Mouse (Mus musculus) activated CD4-positive, CD25-positive, alpha-beta regulatory T cell (primary cell): ENCODE data around the gene Eef1g. TPM values are rescaled to one million over a fixed set of nuclear protein-coding genes. Genes with fewer than 3 reads are reported as not detected.

ENCODE experiments used
- polyA plus RNA-seq, 2 experiments: library from polyadenylated mRNA; unstranded; fragments of 100-300 nt; shearing (Covaris generic); gene quantifications; one replicate each; pipeline ENCODE4 v1.2.1; 2017

Eef1g gene
- polyA plus RNA-seq: 100 to 1,000 TPM; 243 to 311 TPM

GRCm38 (mm10) chr19:8966590-8967372 lies at the start of gene Eef1g:
TSS of gene Eef1g (plus strand) at chr19:8967041.

GRCm38 (mm10) chr19:8920073-8920736 lies 46.6 kb upstream of the Eef1g start, which contains the start of gene B3gat3:
TSS of gene B3gat3 (plus strand) at chr19:8920374.

GRCm38 (mm10) chr19:8929224-8930088 lies 37.4 kb upstream of the Eef1g start, which contains the start of the genes Rom1 and Eml3:
TSS of gene Rom1 (minus strand) at chr19:8929356.
TSS of gene Eml3 (plus strand) at chr19:8929552.

GRCm38 (mm10) chr19:8941515-8942217 lies 25.2 kb upstream of the Eef1g start, which contains the start of gene Mta2:
TSS of gene Mta2 (plus strand) at chr19:8941875.

GRCm38 (mm10) chr19:8953135-8954039 lies 13.5 kb upstream of the Eef1g start, which contains the start of gene Tut1:
TSS of gene Tut1 (plus strand) at chr19:8953847.

GRCm38 (mm10) chr19:8989066-8989566 lies 22.3 kb downstream of the Eef1g start, which contains the start of gene Ahnak:
TSS of gene Ahnak (plus strand) at chr19:8989284.

Other genes starting within 250 kb of the Eef1g start
- gene Slc3a2, start 243.7 kb upstream of the Eef1g start, polyA plus RNA-seq: 100 to 1,000 TPM; 123 to 154 TPM
- gene Wdr74, start 231.2 kb upstream of the Eef1g start, polyA plus RNA-seq: 10 to 100 TPM; 56.2 to 78.4 TPM
- gene 1700092M07Rik, start 226.3 kb upstream of the Eef1g start, polyA plus RNA-seq: under 1 TPM; 0.53 to 0.74 TPM
- gene Stx5a, start 225.6 kb upstream of the Eef1g start, polyA plus RNA-seq: 100 to 1,000 TPM; 143 to 165 TPM
- 100 to 1,000 TPM; 161 to 220 TPM for gene Nxf1, start 210.0 kb upstream of the Eef1g start, polyA plus RNA-seq
- gene Tmem223, start 196.0 kb upstream of the Eef1g start, polyA plus RNA-seq: 10 to 100 TPM; 90.9 to 99.6 TPM
- gene Tmem179b, start 192.6 kb upstream of the Eef1g start, polyA plus RNA-seq: 100 to 1,000 TPM; 176 to 213 TPM
- 10 to 100 TPM; 12.9 to 19.2 TPM for gene Taf6l, start 180.6 kb upstream of the Eef1g start, polyA plus RNA-seq
- 100 to 1,000 TPM; 144 to 188 TPM for gene Polr2g, start 168.5 kb upstream of the Eef1g start, polyA plus RNA-seq
- 1 to 10 TPM; 2.1 to 2.7 TPM for gene Zbtb3, start 164.5 kb upstream of the Eef1g start, polyA plus RNA-seq
- 10 to 100 TPM; 45.5 TPM for gene Ttc9c, start 147.7 kb upstream of the Eef1g start, polyA plus RNA-seq
- 10 to 100 TPM; 13.8 to 14.4 TPM for gene Hnrnpul2, start 147.0 kb upstream of the Eef1g start, polyA plus RNA-seq
- under 1 TPM in 1 of 2 experiments, not detected in 1; 0.89 TPM for gene AC129217.1, start 137.3 kb upstream of the Eef1g start, polyA plus RNA-seq
- gene Bscl2, start 129.6 kb upstream of the Eef1g start, polyA plus RNA-seq: 100 to 1,000 TPM; 115 to 134 TPM
- gene Gng3, start 127.8 kb upstream of the Eef1g start, polyA plus RNA-seq: 1 to 10 TPM in 1 of 2 experiments, under 1 TPM in 1; 0.39 to 1.0 TPM
- gene Lrrn4cl, start 116.3 kb upstream of the Eef1g start, polyA plus RNA-seq: under 1 TPM in 1 of 2 experiments, not detected in 1; 0.10 TPM
- gene Ubxn1, start 95.5 kb upstream of the Eef1g start, polyA plus RNA-seq: 100 to 1,000 TPM; 155 to 175 TPM
- 100 to 1,000 TPM in 1 of 2 experiments, 10 to 100 TPM in 1; 79.3 to 105 TPM for gene Uqcc3, start 86.1 kb upstream of the Eef1g start, polyA plus RNA-seq
- gene Lbhd1, start 83.3 kb upstream of the Eef1g start, polyA plus RNA-seq: 10 to 100 TPM; 81.7 to 89.2 TPM
- not detected for gene Gm49403, start 83.1 kb upstream of the Eef1g start, polyA plus RNA-seq
- 10 to 100 TPM; 53.7 to 60.3 TPM for gene 1810009A15Rik, start 78.2 kb upstream of the Eef1g start, polyA plus RNA-seq
- not detected for gene Gm49416, start 78.1 kb upstream of the Eef1g start, polyA plus RNA-seq
- 10 to 100 TPM; 33.7 to 35.1 TPM for gene Ints5, start 74.0 kb upstream of the Eef1g start, polyA plus RNA-seq
- 100 to 1,000 TPM in 1 of 2 experiments, 10 to 100 TPM in 1; 76.4 to 105 TPM for gene Ganab, start 69.0 kb upstream of the Eef1g start, polyA plus RNA-seq
- gene B3gat3, start 46.7 kb upstream of the Eef1g start, polyA plus RNA-seq: 10 to 100 TPM; 32.7 to 61.4 TPM
- gene Rom1, start 37.7 kb upstream of the Eef1g start, polyA plus RNA-seq: 10 to 100 TPM in 1 of 2 experiments, 1 to 10 TPM in 1; 6.7 to 22.9 TPM
- gene Eml3, start 37.5 kb upstream of the Eef1g start, polyA plus RNA-seq: 10 to 100 TPM; 65.5 to 86.4 TPM
- 100 to 1,000 TPM; 207 to 252 TPM for gene Mta2, start 25.2 kb upstream of the Eef1g start, polyA plus RNA-seq
- gene Tut1, start 13.2 kb upstream of the Eef1g start, polyA plus RNA-seq: 10 to 100 TPM; 28.1 to 34.9 TPM
- 10 to 100 TPM; 51.5 to 98.4 TPM for gene Ahnak, start 22.2 kb downstream of the Eef1g start, polyA plus RNA-seq
- not detected for gene Scgb1a1, start 120.9 kb downstream of the Eef1g start, polyA plus RNA-seq
- 10 to 100 TPM; 24.2 to 24.7 TPM for gene Asrgl1, start 168.6 kb downstream of the Eef1g start, polyA plus RNA-seq